Mouse (Mus musculus) myocyte (in vitro differentiated cells): ENCODE data around the gene Tenm4. TPM values are rescaled to one million over a fixed set of nuclear protein-coding genes. Genes with fewer than 3 reads are reported as not detected.

Experiments used
- H3K27me3 ChIP-seq: one replicate; pipeline ENCODE4 v1.6.1; 2011; ENCODE audit not compliant: control insufficient read depth, insufficient read depth, insufficient read length
- H3K36me3 ChIP-seq: one replicate; pipeline ENCODE4 v1.6.1; 2011; ENCODE audit not compliant: control insufficient read depth, insufficient read depth
- H3K4me2 ChIP-seq: one replicate; pipeline ENCODE4 v1.6.1; 2011; ENCODE audit warnings: low read depth, control low read depth
- H3K4me3 ChIP-seq: one replicate; pipeline ENCODE4 v1.5.1; 2011; ENCODE audit warnings: mild to moderate bottlenecking, control low read depth, moderate library complexity
- H3K79me2 ChIP-seq: one replicate; pipeline ENCODE4 v1.6.1; 2011; ENCODE audit not compliant: control insufficient read depth, insufficient read depth
- H3ac ChIP-seq: one replicate; pipeline ENCODE4 v1.6.1; 2011; ENCODE audit not compliant: control insufficient read depth, insufficient read length
- CEBPB ChIP-seq: IDR thresholded peaks from 2 replicates; pipeline ENCODE4 v1.6.1; 2011; ENCODE audit warnings: mild to moderate bottlenecking, moderate library complexity; ENCODE audit not compliant: poor library complexity, insufficient read depth, severe bottlenecking
- E2F4 ChIP-seq: IDR thresholded peaks from one replicate; pipeline ENCODE4 v1.6.1; 2011; ENCODE audit warnings: mild to moderate bottlenecking, control low read depth, moderate library complexity; ENCODE audit not compliant: insufficient read depth
- MAX ChIP-seq: IDR thresholded peaks from one replicate; pipeline ENCODE4 v1.6.1; 2011; ENCODE audit warnings: low read depth, mild to moderate bottlenecking, control low read depth
- MYOD1 ChIP-seq, 3 experiments: IDR thresholded peaks; one replicate each; pipeline ENCODE4 v1.6.1; 2011; ENCODE audit warnings: control low read depth in 2 of 3, low read depth in 2 of 3, mild to moderate bottlenecking in 2 of 3, moderate library complexity in 1 of 3; ENCODE audit not compliant: insufficient read length in 2 of 3, control insufficient read depth in 1 of 3
- MYOG ChIP-seq, 3 experiments: IDR thresholded peaks; one replicate each; pipeline ENCODE4 v1.6.1; 2011; ENCODE audit warnings: control low read depth in 2 of 3, low read depth in 2 of 3, mild to moderate bottlenecking in 2 of 3; ENCODE audit not compliant: insufficient read length in 2 of 3, control insufficient read depth in 1 of 3, insufficient read depth in 1 of 3
- POLR2A ChIP-seq: IDR thresholded peaks from one replicate; pipeline ENCODE4 v1.6.1; 2011; ENCODE audit warnings: low read depth, mild to moderate bottlenecking, control low read depth, moderate library complexity; ENCODE audit not compliant: insufficient read length
- POLR2AphosphoS2 ChIP-seq: IDR thresholded peaks from one replicate; pipeline ENCODE4 v1.6.1; 2011; ENCODE audit warnings: low read depth, control low read depth; ENCODE audit not compliant: insufficient read length
- REST ChIP-seq: IDR thresholded peaks from one replicate; pipeline ENCODE4 v1.6.1; 2011; ENCODE audit warnings: mild to moderate bottlenecking, control low read depth, moderate library complexity; ENCODE audit not compliant: insufficient read depth, insufficient read length
- SRF ChIP-seq: IDR thresholded peaks from one replicate; pipeline ENCODE4 v1.6.1; 2011; ENCODE audit warnings: low read depth; ENCODE audit not compliant: control insufficient read depth, insufficient read length
- TCF12 ChIP-seq: IDR thresholded peaks from one replicate; pipeline ENCODE4 v1.6.1; 2011; ENCODE audit warnings: mild to moderate bottlenecking, control low read depth; ENCODE audit not compliant: poor library complexity, insufficient read depth, severe bottlenecking
- TCF3 ChIP-seq: IDR thresholded peaks from one replicate; pipeline ENCODE4 v1.6.1; 2011; ENCODE audit warnings: low read depth, control low read depth; ENCODE audit not compliant: insufficient read length
- USF1 ChIP-seq: IDR thresholded peaks from one replicate; pipeline ENCODE4 v1.6.1; 2011; ENCODE audit warnings: low read depth, mild to moderate bottlenecking, control low read depth, moderate library complexity
- polyA plus RNA-seq: library from polyadenylated mRNA; unstranded; fragments of >200 nt; fragmentation: generic; extraction: Trizol; gene quantifications from one replicate; pipeline ENCODE4 v1.2.1, GENCODE M21; 2012; ENCODE audit warnings: missing spikeins

Tenm4 gene
- polyA plus RNA-seq, 1 experiment = 10.9 TPM

DNA sequence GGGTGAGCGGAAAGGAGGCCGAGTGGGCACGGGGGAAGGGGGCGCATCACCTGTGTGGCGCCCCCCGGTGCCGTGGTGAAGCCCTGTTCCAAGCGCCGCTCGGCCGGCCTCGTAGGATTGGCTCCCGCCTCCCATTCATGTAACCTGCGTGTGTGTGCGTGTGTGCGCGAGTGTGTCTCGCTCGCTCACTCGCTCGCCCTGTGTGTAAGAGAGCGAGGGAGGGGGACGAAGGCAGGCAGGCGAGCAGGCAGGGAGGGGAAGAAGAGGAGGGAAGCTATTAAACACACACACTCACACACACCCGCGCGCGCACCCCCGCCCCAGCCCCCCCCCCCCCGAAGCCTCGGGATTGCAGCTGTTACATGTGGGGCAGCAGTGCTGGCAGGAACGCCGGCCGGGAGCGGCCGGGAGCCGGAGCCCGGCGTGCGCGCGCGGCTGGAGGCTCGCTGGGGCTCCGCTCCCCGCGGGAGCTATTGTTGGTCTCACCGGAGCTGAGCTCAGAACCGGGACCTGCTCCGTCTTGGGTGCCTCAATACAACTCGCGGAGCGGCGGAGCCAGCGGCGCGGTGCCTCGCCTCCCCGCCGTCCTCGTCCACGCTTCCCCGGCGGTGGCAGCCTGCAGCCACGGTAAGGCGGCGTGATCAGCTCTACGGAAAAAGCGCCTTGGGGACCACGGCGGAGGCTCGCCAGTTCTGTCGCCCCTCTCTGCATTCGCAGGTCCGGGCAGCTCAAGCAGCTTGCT, 38.9 kb downstream of the Tenm4 start:
- peak overlapping the region; percentile 25 for H3K4me3 ChIP-seq
- H3K4me2 ChIP-seq = peak overlapping the region; percentile 65
- H3K36me3 ChIP-seq = no peaks in the 10 kb centered on the region
- H3ac ChIP-seq = peak overlapping the region; percentile 86
- H3K27me3 ChIP-seq = no peaks in the 10 kb centered on the region
- no peaks in the 10 kb centered on the region for H3K79me2 ChIP-seq
- no peak for TF ChIP-seq E2F4
- no peak for TF ChIP-seq USF1
- TF ChIP-seq TCF12 = no peak
- TF ChIP-seq MYOG (IDR thresholded peaks at IDR 0.05; ENCODE audit: control insufficient read depth in 1 of 3, insufficient read depth in 1 of 3, insufficient read length in 2 of 3, low read depth in 2 of 3) = peak in 1 of 3 experiments; percentile 53
- no peak for TF ChIP-seq POLR2AphosphoS2
- peak; percentile 32 for TF ChIP-seq POLR2A
- no peak for TF ChIP-seq TCF3
- TF ChIP-seq MYOD1 (IDR thresholded peaks at IDR 0.05; ENCODE audit: control insufficient read depth in 1 of 3, insufficient read length in 2 of 3, low read depth in 2 of 3) = peak in 1 of 3 experiments; percentile 43
- no peak for TF ChIP-seq MAX
- TF ChIP-seq SRF = no peak

DNA sequence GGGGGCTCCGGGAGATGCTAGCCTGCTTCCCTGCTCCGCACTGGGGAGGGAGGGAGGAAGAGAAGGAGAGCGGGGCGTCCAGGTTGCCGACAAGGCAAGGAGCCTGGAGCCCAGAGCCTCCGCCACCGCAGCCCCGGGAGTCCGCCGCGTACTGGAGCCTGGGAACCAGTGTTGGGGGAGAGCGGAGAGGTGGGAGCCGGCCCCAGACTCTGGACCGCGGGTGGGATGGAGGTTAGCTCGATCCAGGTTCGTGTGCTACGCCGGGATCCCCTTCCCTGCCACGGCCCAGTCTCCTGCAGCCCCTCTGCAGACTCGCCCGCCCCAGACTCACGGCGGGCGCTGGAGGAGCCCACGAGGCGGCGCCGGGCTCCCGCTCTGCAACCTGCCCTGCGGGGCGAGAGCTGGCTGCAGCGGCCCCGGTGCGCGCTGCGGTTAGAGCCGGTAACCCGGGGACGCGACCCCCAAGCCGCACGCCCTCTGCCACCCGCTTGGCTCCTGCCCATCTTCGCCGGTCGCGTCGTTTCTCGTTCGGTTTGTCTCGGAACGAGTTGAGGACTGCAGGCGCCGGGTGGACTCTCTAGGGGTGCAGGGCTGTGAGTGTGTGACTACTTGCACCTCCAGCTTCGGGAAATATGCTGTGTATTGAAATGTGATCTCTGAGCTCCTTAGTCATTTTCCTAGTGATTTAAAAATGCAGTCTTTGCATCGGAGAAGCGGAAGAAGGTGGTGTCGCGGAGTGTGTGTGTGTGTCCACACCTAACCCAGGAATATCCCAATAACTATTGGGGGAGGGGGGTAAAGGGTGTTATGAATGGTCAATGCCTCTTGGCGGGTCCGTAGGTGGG, 39.7 kb downstream of the Tenm4 start:
- Histone ChIP-seq H3K4me2 (peak overlapping the region; percentile 65), H3K27me3 (no peaks in the 10 kb centered on the region)
- TF ChIP-seq MAX (no peak), USF1 (no peak), POLR2A (no peak)

DNA sequence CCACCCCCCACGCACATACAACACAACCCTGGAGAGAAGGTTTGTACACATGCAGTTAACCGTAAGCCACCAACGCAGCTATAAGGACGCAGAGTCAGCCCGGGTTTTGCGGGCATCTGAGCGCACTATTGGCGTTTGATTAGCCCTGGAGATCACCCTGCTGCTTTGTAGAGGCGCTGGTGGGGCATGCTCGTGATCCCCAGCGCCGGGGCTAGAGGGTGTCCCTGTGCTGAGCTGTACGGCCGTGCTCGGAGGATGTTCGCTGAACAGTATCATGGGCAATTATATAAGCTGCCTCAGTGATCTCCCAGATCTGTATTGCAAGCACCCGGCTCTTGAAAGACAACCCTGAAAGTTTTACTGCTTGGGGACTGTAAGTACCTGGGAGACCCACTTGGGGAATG, 40.6 kb downstream of the Tenm4 start:
- Histone ChIP-seq H3K4me2 (peak overlapping the region; percentile 43), H3K27me3 (no peaks in the 10 kb centered on the region), H3K36me3 (no peaks in the 10 kb centered on the region), H3K79me2 (no peaks in the 10 kb centered on the region), H3K4me3 (peak overlapping the region; percentile 25), H3ac (no peak overlapping the region)
- no peak for TF ChIP-seq SRF
- TF ChIP-seq MYOD1 (IDR thresholded peaks at IDR 0.05; ENCODE audit: control insufficient read depth in 1 of 3, insufficient read length in 2 of 3, low read depth in 2 of 3) = no peak
- TF ChIP-seq MAX = no peak
- TF ChIP-seq REST = no peak
- TF ChIP-seq TCF12 = no peak
- no peak for TF ChIP-seq POLR2A
- TF ChIP-seq TCF3 = no peak
- TF ChIP-seq MYOG (IDR thresholded peaks at IDR 0.05; ENCODE audit: control insufficient read depth in 1 of 3, insufficient read depth in 1 of 3, insufficient read length in 2 of 3, low read depth in 2 of 3) = no peak
- no peak for TF ChIP-seq USF1
- TF ChIP-seq CEBPB = no peak
- TF ChIP-seq E2F4 = no peak
- TF ChIP-seq POLR2AphosphoS2 = no peak

More for the DNA sequence above, 39.7 kb downstream of the Tenm4 start:
- peak overlapping the region; percentile 25 for H3K4me3 ChIP-seq
- H3ac ChIP-seq = peak overlapping the region; percentile 86
- H3K36me3 ChIP-seq = no peaks in the 10 kb centered on the region
- no peaks in the 10 kb centered on the region for H3K79me2 ChIP-seq

DNA sequence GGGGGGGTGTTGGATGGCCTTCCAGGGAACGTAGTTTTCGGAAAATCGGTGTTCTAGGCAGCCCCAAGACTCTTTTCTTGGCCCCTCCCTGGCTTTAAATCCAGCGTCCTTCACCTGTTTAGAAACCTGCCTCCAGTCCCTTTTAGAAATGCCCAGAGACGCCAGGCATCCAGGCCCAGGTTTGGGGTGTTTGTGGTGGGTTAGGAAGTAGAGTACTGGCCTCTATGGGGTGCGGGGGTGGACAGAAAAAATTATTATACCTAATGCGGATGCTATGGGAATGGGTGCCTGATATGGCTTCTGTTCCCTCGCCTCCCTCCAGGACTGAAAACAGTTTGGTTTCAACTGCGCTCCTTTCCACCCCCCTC, 41.2 kb downstream of the Tenm4 start:
- no peak for TF ChIP-seq USF1
- TF ChIP-seq REST = no peak
- TF ChIP-seq TCF12 = no peak
- no peak for TF ChIP-seq CEBPB
- no peak for TF ChIP-seq E2F4
- no peak for TF ChIP-seq TCF3
- no peak for TF ChIP-seq MYOD1 (IDR thresholded peaks at IDR 0.05; ENCODE audit: control insufficient read depth in 1 of 3, insufficient read length in 2 of 3, low read depth in 2 of 3)
- TF ChIP-seq SRF = no peak
- no peak for TF ChIP-seq MAX
- no peak for TF ChIP-seq MYOG (IDR thresholded peaks at IDR 0.05; ENCODE audit: control insufficient read depth in 1 of 3, insufficient read depth in 1 of 3, insufficient read length in 2 of 3, low read depth in 2 of 3)
- TF ChIP-seq POLR2A = no peak
- TF ChIP-seq POLR2AphosphoS2 = no peak
- Histone ChIP-seq H3K27me3 (no peaks in the 10 kb centered on the region), H3K4me3 (peak overlapping the region; percentile 25), H3K79me2 (no peaks in the 10 kb centered on the region), H3K4me2 (peak overlapping the region; percentile 83), H3K36me3 (no peaks in the 10 kb centered on the region), H3ac (no peak overlapping the region)
